Mouse (Mus musculus): ENCODE results near the gene Trdmt1. TPM values are rescaled to one million over a fixed set of nuclear protein-coding genes. Genes with fewer than 3 reads are reported as not detected.
"Not testable (repeated sequence)": the region's sequence is repeated elsewhere in the genome, so short reads cannot be mapped to it uniquely, and the experiment has no call there.

The Trdmt1 gene
- polyA plus RNA-seq (2017; shearing (Covaris generic)), result 10 to 100 TPM; 14.5 to 17.6 (median 15.4) TPM

DNA sequence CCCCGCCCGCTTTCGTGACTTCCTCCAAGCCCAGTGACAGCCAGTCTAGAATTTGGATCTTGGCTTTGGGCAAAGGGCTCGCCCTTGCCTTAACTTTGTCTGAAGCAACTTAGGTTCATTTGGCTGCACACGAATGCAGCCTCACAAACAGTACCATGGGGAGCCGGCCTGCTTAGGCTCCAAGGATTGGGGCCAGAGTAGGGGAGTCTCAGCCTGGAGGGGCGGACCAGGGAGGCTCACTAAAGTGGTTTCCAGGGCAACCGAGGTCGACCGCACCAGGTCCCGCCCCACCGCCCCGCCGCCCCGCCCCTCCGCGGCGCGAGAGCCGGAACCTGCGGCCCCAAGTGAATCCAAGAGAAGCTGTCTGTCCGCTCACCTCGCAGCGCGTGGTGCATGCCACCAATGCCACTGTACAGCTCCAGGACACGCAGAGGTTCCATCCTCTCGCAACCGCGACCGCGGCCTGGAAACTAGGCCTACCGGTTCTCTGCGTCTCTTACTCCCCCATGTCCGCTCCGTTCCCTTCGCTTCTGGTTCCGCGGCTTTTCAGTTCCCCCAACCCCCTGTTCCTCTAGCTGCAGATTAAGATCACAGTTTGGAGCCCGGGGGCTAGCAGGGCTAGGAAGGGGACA lies at the start of gene Trdmt1:
Gene Trdmt1 (minus strand): TSS at position 476 of the 632 bp plus-strand sequence.
- ATAC-seq, result peak; percentile 90

DNA sequence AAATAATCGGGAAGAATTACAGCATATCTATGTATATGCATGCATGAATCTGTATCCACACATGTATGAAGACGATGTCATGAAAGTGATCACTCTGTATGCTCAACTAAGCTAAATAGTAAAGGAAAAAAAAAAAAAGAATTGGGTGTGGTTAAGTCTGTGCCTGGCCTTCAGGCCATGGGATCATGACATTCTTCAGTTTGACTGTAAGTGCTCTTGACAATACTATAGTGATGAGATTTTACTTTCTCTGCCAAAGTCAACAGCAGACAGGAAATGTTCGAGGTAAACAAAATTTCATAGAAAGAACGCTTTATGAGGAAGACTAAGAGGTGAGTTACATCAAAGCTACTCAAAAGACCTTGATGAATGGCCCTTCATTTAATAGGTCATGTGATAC lies 48.9 kb upstream of the Trdmt1 start:
- ATAC-seq, result no peak

DNA sequence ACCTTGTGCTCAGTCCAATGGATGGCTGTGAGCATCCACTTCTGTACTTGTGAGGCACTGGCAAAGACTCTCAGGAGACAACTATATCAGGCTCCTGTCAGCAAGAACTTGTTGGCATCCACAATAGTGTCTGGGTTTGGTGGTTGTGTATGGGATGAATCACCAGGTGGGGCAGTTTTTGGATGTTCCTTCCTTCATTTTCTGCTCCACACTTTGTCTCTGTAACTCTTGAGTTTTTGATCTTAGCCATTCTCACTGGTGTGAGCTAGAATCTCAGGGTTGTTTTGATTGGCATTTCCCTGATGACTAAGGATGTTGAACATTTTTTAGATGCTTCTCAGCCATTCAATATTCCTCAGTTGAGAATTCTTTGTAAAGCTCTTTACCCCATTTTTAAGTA lies 39.3 kb upstream of the Trdmt1 start:
- ATAC-seq, result not testable (repeated sequence)

DNA sequence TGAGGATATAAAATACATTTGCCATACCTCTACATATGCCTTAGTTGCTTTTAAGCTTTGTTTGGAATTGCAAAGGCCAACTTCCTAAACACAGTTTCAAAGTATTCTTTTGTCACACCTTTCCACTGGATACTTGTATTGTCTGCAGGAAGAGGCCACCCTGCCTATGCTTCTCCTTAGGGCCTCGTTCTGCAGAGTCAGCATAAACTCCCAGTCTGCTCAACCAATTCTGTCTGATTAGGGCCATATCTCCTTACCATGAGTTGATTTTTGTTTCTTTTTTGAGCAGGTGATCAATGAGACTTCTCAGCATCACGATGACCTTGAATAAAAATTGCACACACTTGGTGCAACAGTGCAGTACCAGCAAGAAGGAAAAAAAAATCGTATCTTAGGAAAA lies 37.7 kb upstream of the Trdmt1 start:
- ATAC-seq, result no peak

GRCm38 (mm10) chr2:13579991-13580390 lies 35.5 kb upstream of the Trdmt1 start:
- no peak for ATAC-seq

- no peak for ATAC-seq
Observed at GRCm38 (mm10) chr2:13579315-13579714, 34.8 kb upstream of the Trdmt1 start.

GRCm38 (mm10) chr2:13578473-13579152 lies 34.1 kb upstream of the Trdmt1 start:
- no peak for ATAC-seq

DNA sequence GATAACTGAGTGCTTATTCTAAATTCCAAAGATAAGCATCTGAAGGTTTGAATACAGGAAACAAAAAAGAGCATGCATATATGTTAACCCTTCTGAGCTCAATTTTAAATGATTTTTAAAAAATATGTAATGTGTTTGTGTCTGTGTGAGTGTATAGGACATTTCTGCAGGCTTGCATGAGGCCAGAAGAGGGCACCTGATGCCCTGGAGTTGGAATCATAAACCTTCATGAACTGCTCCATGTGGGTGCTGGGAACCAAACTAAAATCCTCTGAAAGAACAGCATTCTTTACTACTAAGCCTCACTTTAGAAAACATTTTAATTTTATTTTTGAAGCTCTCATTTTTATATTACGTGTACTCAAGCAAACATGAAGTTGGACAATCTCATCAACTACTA lies 32.9 kb upstream of the Trdmt1 start:
- ATAC-seq, result no peak

- no peak for ATAC-seq
Observed at GRCm38 (mm10) chr2:13575926-13576325, 31.5 kb upstream of the Trdmt1 start.

DNA sequence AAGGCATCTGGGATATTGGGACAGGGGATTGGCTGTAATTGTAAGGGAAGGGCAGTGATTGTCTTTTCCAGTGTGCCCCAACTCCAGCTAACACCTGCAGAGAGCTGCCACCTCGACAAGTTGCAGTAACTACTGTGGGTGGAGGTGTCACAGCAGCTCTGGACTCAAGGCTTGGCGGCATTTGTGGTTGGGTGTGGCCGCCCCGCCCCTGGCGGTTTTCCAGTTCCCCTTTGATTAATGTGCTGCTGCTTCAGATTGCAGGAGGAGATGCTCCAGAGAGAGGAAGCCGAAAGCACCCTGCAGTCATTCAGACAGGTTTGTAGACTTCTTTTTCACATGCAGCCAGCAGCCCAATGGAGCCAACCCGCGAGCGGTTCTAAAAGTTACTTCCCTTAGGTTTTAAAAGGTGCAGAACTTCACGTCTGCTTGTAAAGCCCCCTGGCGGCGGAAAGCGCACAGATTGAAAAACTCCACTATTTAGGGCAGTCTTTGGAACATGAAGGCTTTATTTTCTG lies 30.9 kb upstream of the Trdmt1 start:
- ATAC-seq, result peak; percentile 44

DNA sequence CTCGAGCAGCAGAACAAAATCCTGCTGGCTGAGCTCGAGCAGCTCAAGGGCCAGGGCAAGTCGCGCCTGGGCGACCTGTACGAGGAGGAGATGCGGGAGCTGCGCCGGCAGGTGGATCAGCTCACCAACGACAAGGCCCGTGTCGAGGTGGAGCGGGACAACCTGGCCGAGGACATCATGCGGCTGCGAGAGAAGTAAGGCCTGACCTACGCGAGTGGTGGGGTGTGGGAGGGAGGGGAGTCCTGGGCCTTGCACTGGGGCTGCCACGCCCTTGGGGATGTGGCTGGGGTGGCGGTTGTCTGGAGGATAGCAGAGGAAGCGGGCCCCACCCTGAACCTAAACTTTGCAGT lies 30.3 kb upstream of the Trdmt1 start:
- ATAC-seq, result peak; percentile 64

- ATAC-seq, result peak; percentile 55
Observed at GRCm38 (mm10) chr2:13574066-13574800, 29.8 kb upstream of the Trdmt1 start.

DNA sequence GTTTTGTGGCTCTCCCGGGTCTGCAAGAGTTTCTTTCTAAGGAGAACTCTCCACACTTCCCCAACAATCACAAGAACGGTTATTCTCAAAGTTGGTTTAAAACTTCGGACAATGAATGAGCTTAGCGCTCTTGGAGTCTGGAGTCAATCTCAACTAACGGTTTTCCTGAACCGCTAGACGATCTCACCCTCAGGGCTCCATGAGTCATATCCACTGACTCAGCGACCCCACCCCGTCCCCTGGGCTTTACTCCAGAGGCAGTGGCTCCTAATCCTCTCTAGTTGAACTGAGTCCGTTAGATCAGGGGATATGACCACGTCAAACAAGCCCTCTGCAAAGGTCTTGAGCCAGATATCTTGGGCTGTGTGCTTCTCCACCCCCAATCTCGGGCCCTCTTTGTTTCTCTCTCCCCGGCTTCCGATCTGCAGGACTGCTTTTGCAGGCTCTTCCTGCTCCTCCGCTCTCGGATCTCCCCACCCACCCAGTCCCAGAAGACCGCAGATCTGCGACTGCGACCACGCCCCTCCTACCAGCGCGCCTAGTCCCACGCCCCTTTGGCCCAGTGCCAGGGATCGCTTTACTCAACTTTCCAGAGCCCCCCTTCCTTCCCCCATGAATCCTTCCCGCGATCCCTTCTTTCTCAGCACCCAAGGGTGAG lies 29.1 kb upstream of the Trdmt1 start, which contains the start of gene Vim:
Gene Vim (plus strand): TSS at position 520 of the 658 bp plus-strand sequence.
- ATAC-seq, result peak; percentile 62

GRCm38 (mm10) chr2:13572647-13573407 lies 28.4 kb upstream of the Trdmt1 start:
- ATAC-seq, result no peak

DNA sequence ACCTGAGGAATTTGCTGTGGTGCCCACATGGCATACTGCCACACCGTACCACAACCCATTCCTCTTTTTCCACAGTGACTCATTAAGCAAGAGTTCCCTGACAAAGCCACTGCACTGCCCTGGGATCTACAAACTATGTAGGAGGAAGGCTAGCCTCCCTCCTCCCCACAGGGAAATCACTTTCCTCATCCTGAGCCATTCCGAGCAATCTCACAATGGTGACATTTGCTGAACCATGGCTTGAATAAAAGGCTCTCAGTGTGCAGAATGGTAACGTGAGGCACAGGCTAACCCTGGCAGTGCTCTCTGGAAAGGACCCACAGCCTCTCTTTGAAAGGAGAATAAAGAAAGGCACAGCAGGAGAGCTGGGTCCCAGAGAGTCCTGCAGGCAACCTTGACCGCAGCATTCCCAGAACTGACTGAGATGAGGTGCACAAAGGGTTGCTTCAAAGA lies 27.7 kb upstream of the Trdmt1 start:
- ATAC-seq, result no peak

- ATAC-seq, result no peak
Observed at GRCm38 (mm10) chr2:13570122-13570521, 25.7 kb upstream of the Trdmt1 start.

- ATAC-seq, result no peak
Observed at GRCm38 (mm10) chr2:13560396-13560795, 15.9 kb upstream of the Trdmt1 start.

GRCm38 (mm10) chr2:13559729-13560128 lies 15.3 kb upstream of the Trdmt1 start:
- ATAC-seq, result peak; percentile 32

- no peak for ATAC-seq
Observed at GRCm38 (mm10) chr2:13559303-13559702, 14.8 kb upstream of the Trdmt1 start.

DNA sequence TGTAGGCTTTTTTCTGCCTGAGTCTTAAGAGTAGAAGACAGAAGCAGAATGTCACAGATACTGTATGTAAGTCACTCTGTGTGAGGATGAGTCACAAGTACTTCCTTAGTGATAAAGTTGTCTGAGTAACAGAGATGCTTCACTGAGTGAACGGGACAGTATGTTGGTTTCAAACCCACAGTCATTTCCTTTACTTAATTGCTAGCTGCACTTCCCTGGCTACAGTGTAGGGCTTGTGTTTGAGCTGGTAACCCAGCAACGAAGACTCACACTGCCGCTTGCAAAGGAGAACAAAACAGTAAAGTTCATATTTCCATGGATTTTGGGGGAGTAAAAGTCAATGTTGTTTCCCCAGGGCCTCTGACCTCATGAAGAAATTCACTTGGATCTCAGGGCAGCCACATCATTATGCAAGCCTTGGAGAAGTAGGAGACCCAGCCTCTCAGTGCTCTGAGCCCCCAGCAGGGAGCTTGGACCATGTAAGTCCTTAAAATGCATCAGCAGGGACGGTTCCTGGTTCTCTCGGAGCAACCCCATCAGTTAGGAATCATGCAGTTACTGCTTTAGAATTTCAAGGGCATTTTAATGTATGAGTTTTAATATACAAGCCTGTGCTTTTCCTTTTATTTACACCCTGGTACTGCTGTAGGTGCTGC lies 14.3 kb upstream of the Trdmt1 start:
- peak; percentile 94 for ATAC-seq
